Mouse (Mus musculus) testis, adult 2 months (tissue): ENCODE results near the gene Cx3cl1.

Source experiments
- CTCF ChIP-seq: fragments of 200-500 bp; IDR thresholded peaks from 2 replicates; pipeline ENCODE4 v1.5.1; 2012; ENCODE audit warnings: low read depth, mild to moderate bottlenecking, inconsistent platforms, low read length, moderate library complexity; ENCODE audit not compliant: control insufficient read depth, insufficient read depth, insufficient replicate concordance
- POLR2A ChIP-seq: fragments of 200-500 bp; IDR thresholded peaks from 2 replicates; pipeline ENCODE4 v1.6.1; 2012; ENCODE audit warnings: low read depth, mild to moderate bottlenecking, inconsistent platforms, low read length, moderate library complexity; ENCODE audit not compliant: control insufficient read depth

GRCm38 (mm10) chr8:94812645-94813098, 40.9 kb downstream of the Cx3cl1 start:
- TF ChIP-seq POLR2A, result no peak
- peak; percentile 10; the same call in 1 of the 2 replicates for TF ChIP-seq CTCF
